Mouse (Mus musculus): ENCODE measurements around the gene Itgb2. TPM values are rescaled to one million over a fixed set of nuclear protein-coding genes. Genes with fewer than 3 reads are reported as not detected.

Gene Itgb2
- polyA plus RNA-seq, 1 experiment from 2014 or later = 1.5 TPM

- no peak for ATAC-seq (ENCODE audit: insufficient number of reproducible peaks, insufficient read depth, low FRiP score, low read depth)
- Histone ChIP-seq H3K4me2 (ENCODE audit: low read length) (peak overlapping the region; percentile 91), H3K4me1 (ENCODE audit: control insufficient read depth in 2 of 2, insufficient read depth in 2 of 2, low read length in 2 of 2) (peaks cover 12 to 20% of the 10 kb centered on the region in 2 experiments), H3K9ac (ENCODE audit: low read length) (no peak overlapping the region), H3K4me3 (ENCODE audit: control insufficient read depth in 1 of 2, insufficient read depth in 1 of 2, low read depth in 1 of 2, low read length in 2 of 2) (no peak overlapping the region), H3K27ac (replicated peaks in 1 of 2; ENCODE audit: control insufficient read depth in 1 of 2, insufficient read depth in 1 of 2, low read depth in 2 of 2, low read length in 2 of 2) (no peak overlapping the region), H3K27me3 (ENCODE audit: control insufficient read depth, insufficient read depth, low read length) (no peaks in the 10 kb centered on the region), H3K9me3 (ENCODE audit: control insufficient read depth, low read length) (no peaks in the 10 kb centered on the region), H3K36me3 (ENCODE audit: control insufficient read depth, insufficient read depth, low read length) (peaks cover 20% of the 10 kb centered on the region)
- 18% methylated on average over 20 of the region's 20 CpGs for WGBS
Observed at GRCm38 (mm10) chr10:77517066-77517620, 12.9 kb upstream of the Itgb2 start.

DNA sequence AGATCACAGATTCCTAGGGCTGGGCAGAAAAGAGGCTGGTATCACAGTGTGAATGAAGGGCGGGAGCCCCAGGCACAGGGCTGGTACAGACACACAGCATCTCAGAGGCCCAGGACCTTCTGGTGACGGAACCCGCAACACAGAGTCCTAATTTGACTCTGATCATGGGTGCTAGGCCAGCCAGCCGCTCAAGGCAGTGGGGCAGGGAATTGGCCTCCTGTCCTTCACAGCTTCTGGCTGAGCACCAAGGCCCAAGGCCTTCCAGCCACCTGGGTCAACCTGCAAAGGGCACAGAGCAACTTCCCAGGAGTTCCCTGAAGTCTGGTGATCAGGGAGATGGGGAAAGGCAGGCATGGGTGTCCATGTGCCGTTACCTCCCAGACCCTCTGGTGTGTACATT is 12.3 kb upstream of the Itgb2 start:
- Histone ChIP-seq H3K27ac (replicated peaks in 1 of 2; ENCODE audit: control insufficient read depth in 1 of 2, insufficient read depth in 1 of 2, low read depth in 2 of 2, low read length in 2 of 2) (no peak overlapping the region), H3K4me2 (ENCODE audit: low read length) (no peak overlapping the region), H3K9ac (ENCODE audit: low read length) (no peak overlapping the region), H3K4me3 (ENCODE audit: control insufficient read depth in 1 of 2, insufficient read depth in 1 of 2, low read depth in 1 of 2, low read length in 2 of 2) (no peak overlapping the region), H3K9me3 (ENCODE audit: control insufficient read depth, low read length) (no peaks in the 10 kb centered on the region), H3K4me1 (ENCODE audit: control insufficient read depth in 2 of 2, insufficient read depth in 2 of 2, low read length in 2 of 2) (peaks cover 17 to 20% of the 10 kb centered on the region in 2 experiments), H3K27me3 (ENCODE audit: control insufficient read depth, insufficient read depth, low read length) (no peaks in the 10 kb centered on the region), H3K36me3 (ENCODE audit: control insufficient read depth, insufficient read depth, low read length) (peaks cover 14% of the 10 kb centered on the region)
- ATAC-seq (ENCODE audit: insufficient number of reproducible peaks, insufficient read depth, low FRiP score, low read depth) = no peak
- WGBS = 83% methylated on average over 5 of the region's 5 CpGs

- H3K4me2 ChIP-seq (ENCODE audit: low read length) = no peak overlapping the region
- H3K27ac ChIP-seq (replicated peaks in 1 of 2; ENCODE audit: control insufficient read depth in 1 of 2, insufficient read depth in 1 of 2, low read depth in 2 of 2, low read length in 2 of 2) = no peak overlapping the region
- WGBS = 63% methylated on average over 3 of the region's 3 CpGs
- no peaks in the 10 kb centered on the region for H3K9me3 ChIP-seq (ENCODE audit: control insufficient read depth, low read length)
- no peak overlapping the region for H3K4me3 ChIP-seq (ENCODE audit: control insufficient read depth in 1 of 2, insufficient read depth in 1 of 2, low read depth in 1 of 2, low read length in 2 of 2)
- no peak overlapping the region for H3K9ac ChIP-seq (ENCODE audit: low read length)
- no peaks in the 10 kb centered on the region for H3K27me3 ChIP-seq (ENCODE audit: control insufficient read depth, insufficient read depth, low read length)
- no peak for ATAC-seq (ENCODE audit: insufficient number of reproducible peaks, insufficient read depth, low FRiP score, low read depth)
- peaks cover 3% of the 10 kb centered on the region for H3K36me3 ChIP-seq (ENCODE audit: control insufficient read depth, insufficient read depth, low read length)
- peaks cover 17 to 23% of the 10 kb centered on the region in 2 experiments for H3K4me1 ChIP-seq (ENCODE audit: control insufficient read depth in 2 of 2, insufficient read depth in 2 of 2, low read length in 2 of 2)
Observed at GRCm38 (mm10) chr10:77519191-77519590, 10.9 kb upstream of the Itgb2 start.

- Histone ChIP-seq H3K4me3 (ENCODE audit: control insufficient read depth in 1 of 2, insufficient read depth in 1 of 2, low read depth in 1 of 2, low read length in 2 of 2) (no peak overlapping the region), H3K27me3 (ENCODE audit: control insufficient read depth, insufficient read depth, low read length) (no peaks in the 10 kb centered on the region), H3K4me1 (ENCODE audit: control insufficient read depth in 2 of 2, insufficient read depth in 2 of 2, low read length in 2 of 2) (peaks cover 11 to 12% of the 10 kb centered on the region in 2 experiments), H3K4me2 (ENCODE audit: low read length) (no peak overlapping the region), H3K9ac (ENCODE audit: low read length) (no peak overlapping the region), H3K36me3 (ENCODE audit: control insufficient read depth, insufficient read depth, low read length) (no peaks in the 10 kb centered on the region), H3K9me3 (ENCODE audit: control insufficient read depth, low read length) (no peaks in the 10 kb centered on the region), H3K27ac (replicated peaks in 1 of 2; ENCODE audit: control insufficient read depth in 1 of 2, insufficient read depth in 1 of 2, low read depth in 2 of 2, low read length in 2 of 2) (no peak overlapping the region)
- no peak for ATAC-seq (ENCODE audit: insufficient number of reproducible peaks, insufficient read depth, low FRiP score, low read depth)
- 82% methylated on average over 5 of the region's 5 CpGs for WGBS
Observed at GRCm38 (mm10) chr10:77520497-77520896, 9.6 kb upstream of the Itgb2 start.

DNA sequence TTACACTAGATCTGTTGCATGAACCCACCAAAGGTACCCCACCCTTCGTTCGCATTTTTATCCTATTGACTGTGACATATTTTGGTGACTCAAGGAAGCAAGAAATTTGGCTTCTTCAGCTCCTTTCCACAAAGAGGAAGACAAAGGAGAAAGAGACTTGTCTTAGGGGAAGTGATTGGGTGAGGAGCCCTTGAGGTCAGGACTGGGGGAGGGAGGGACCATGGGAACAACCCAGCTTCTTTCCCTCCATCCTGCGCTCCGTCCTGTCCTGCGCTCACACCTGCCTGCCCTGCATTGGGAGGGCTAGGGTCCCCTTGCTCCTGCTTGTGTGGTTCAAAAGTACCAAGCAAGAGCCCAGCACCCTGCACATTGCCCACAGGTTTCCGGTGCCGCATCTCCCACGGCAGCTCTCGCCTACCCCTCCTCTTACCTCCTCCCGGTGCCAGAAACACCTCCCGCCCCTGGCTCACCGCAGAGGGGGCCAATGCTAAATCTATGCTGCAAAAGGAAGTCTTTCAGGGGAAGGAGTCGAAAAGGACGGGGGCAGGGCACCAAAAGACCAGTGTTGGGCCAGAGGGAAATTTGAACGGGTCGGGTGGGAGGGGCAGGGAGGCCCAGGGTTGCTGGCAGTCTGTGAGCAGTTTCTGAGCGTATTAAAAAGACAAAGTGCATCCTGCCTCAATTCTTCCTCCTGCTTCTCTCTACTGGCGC is 7.9 kb upstream of the Itgb2 start:
- H3K27me3 ChIP-seq (ENCODE audit: control insufficient read depth, insufficient read depth, low read length) = no peaks in the 10 kb centered on the region
- H3K9me3 ChIP-seq (ENCODE audit: control insufficient read depth, low read length) = no peaks in the 10 kb centered on the region
- 22% methylated on average over 18 of the region's 18 CpGs for WGBS
- peak overlapping the region; percentile 51; the same call in 1 of the 2 replicates for H3K9ac ChIP-seq (ENCODE audit: low read length)
- ATAC-seq (ENCODE audit: insufficient number of reproducible peaks, insufficient read depth, low FRiP score, low read depth) = 0 out of 2 replicates have a peak, but pooled peaks have one; percentile 22
- H3K27ac ChIP-seq (replicated peaks in 1 of 2; ENCODE audit: control insufficient read depth in 1 of 2, insufficient read depth in 1 of 2, low read depth in 2 of 2, low read length in 2 of 2) = no peak overlapping the region
- peak overlapping the region; percentile 12 to 29; a peak in 2 of 4 replicates for H3K4me3 ChIP-seq (ENCODE audit: control insufficient read depth in 1 of 2, insufficient read depth in 1 of 2, low read depth in 1 of 2, low read length in 2 of 2)
- peaks cover 3 to 5% of the 10 kb centered on the region in 2 experiments; a peak in 2 of 4 replicates for H3K4me1 ChIP-seq (ENCODE audit: control insufficient read depth in 2 of 2, insufficient read depth in 2 of 2, low read length in 2 of 2)
- H3K4me2 ChIP-seq (ENCODE audit: low read length) = peak overlapping the region; percentile 59
- H3K36me3 ChIP-seq (ENCODE audit: control insufficient read depth, insufficient read depth, low read length) = no peaks in the 10 kb centered on the region

GRCm38 (mm10) chr10:77522746-77523145 is 7.3 kb upstream of the Itgb2 start:
- Histone ChIP-seq H3K4me3 (ENCODE audit: control insufficient read depth in 1 of 2, insufficient read depth in 1 of 2, low read depth in 1 of 2, low read length in 2 of 2) (0 out of 4 replicates have a peak overlapping the region, but pooled peaks of 1 of the 2 experiments have one; percentile 12), H3K9ac (ENCODE audit: low read length) (peak overlapping the region; percentile 51; the same call in 1 of the 2 replicates), H3K36me3 (ENCODE audit: control insufficient read depth, insufficient read depth, low read length) (no peaks in the 10 kb centered on the region), H3K27ac (replicated peaks in 1 of 2; ENCODE audit: control insufficient read depth in 1 of 2, insufficient read depth in 1 of 2, low read depth in 2 of 2, low read length in 2 of 2) (no peak overlapping the region), H3K27me3 (ENCODE audit: control insufficient read depth, insufficient read depth, low read length) (no peaks in the 10 kb centered on the region), H3K4me2 (ENCODE audit: low read length) (peak overlapping the region; percentile 59), H3K4me1 (ENCODE audit: control insufficient read depth in 2 of 2, insufficient read depth in 2 of 2, low read length in 2 of 2) (peaks cover 3 to 5% of the 10 kb centered on the region in 2 experiments; a peak in 2 of 4 replicates), H3K9me3 (ENCODE audit: control insufficient read depth, low read length) (no peaks in the 10 kb centered on the region)
- ATAC-seq (ENCODE audit: insufficient number of reproducible peaks, insufficient read depth, low FRiP score, low read depth) = no peak
- 56% methylated on average over 12 of the region's 12 CpGs for WGBS

DNA sequence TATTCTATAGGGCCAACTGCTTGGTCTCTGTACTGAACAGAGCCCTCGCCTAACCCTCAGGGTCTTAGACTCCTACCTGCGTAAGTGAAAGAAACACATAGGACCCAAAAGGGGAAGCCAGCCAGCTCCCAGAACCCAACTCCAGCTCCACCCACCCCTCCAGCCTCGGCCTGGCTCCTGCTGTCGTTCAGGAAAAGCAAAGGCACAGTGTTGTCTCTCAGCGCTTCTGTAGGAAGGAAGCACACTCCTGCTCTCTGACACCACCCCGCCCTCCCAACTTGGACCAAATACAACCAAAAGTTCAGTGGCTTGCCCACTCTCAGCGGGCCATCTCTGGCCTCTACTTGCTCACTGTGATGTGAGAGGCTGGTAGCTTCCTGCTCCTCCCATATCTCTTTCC is 6.7 kb upstream of the Itgb2 start:
- ATAC-seq (ENCODE audit: insufficient number of reproducible peaks, insufficient read depth, low FRiP score, low read depth) = no peak
- H3K9me3 ChIP-seq (ENCODE audit: control insufficient read depth, low read length) = no peaks in the 10 kb centered on the region
- H3K9ac ChIP-seq (ENCODE audit: low read length) = no peak overlapping the region
- H3K4me1 ChIP-seq (ENCODE audit: control insufficient read depth in 2 of 2, insufficient read depth in 2 of 2, low read length in 2 of 2) = peaks cover 3 to 5% of the 10 kb centered on the region in 2 experiments; a peak in 2 of 4 replicates
- H3K36me3 ChIP-seq (ENCODE audit: control insufficient read depth, insufficient read depth, low read length) = no peaks in the 10 kb centered on the region
- no peak overlapping the region for H3K4me2 ChIP-seq (ENCODE audit: low read length)
- H3K4me3 ChIP-seq (ENCODE audit: control insufficient read depth in 1 of 2, insufficient read depth in 1 of 2, low read depth in 1 of 2, low read length in 2 of 2) = no peak overlapping the region
- WGBS = 66% methylated on average over 7 of the region's 7 CpGs
- no peaks in the 10 kb centered on the region for H3K27me3 ChIP-seq (ENCODE audit: control insufficient read depth, insufficient read depth, low read length)
- no peak overlapping the region for H3K27ac ChIP-seq (replicated peaks in 1 of 2; ENCODE audit: control insufficient read depth in 1 of 2, insufficient read depth in 1 of 2, low read depth in 2 of 2, low read length in 2 of 2)
